Mouse (Mus musculus): ENCODE measurements at regions not wholly inside any gene's neighbourhood (a gene's known extent, or its start where the extent isn't known, plus 50 kb on each side); places are given as distances from the start of the nearest gene placed in this dataset.

DNA sequence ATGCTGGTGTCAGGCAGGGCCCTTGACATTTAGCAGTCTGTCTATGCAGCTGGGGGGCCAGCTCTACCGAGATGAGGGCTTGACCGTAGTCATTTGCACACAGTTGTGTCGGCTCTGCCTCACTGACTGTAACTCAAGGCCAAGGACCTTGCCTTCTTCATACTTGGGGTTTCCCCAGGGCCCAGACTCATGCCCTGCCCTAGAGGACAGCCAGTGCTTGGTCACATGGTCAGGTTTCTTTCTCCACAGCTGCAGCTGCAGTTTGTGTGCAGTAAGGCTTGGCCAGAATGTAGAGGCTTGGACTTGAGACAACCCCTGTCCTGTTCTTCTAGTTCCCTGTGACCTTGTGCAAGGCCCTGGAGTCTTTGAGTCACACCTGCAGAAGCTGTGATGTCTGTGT is 68.7 kb upstream of the Id2 start:
- TF ChIP-seq CTCF (conservative IDR thresholded peaks at IDR 0.05; ENCODE audit: low read length) (no peak), NANOG (IDR thresholded peaks at IDR 0.05; ENCODE audit: borderline replicate concordance, low read length) (no peak), POU5F1 (IDR thresholded peaks at IDR 0.05; ENCODE audit: borderline replicate concordance, low read length) (no peak)
